Mouse (Mus musculus) megakaryocyte, adult 5-6 weeks (primary cell): Measurements from ENCODE around the gene Commd1. TPM values are rescaled to one million over a fixed set of nuclear protein-coding genes. Genes with fewer than 3 reads are reported as not detected.
A peak's percentile ranks its signal among the peaks of the same experiment; 100 is the strongest.

Experiments
- ATAC-seq: 2 replicates; pipeline ENCODE4 v1.8.0; 2016; ENCODE audit warnings: mild to moderate bottlenecking, inconsistent platforms; ENCODE audit not compliant: poor library complexity, severe bottlenecking
- total RNA-seq, 2 experiments: library from RNA; stranded (forward) in 1 of 2; stranded (reverse) in 1 of 2; fragments of 153-499, 151-499 nt in 1 of 2; fragments of 221-1000, 200-1000 nt in 1 of 2; gene quantifications; 2 replicates each; pipeline versions ENCODE4 v1.2.3 to v1.2.4; 2015 to 2017

Gene Commd1
- total RNA-seq (2015), result 138 TPM in 2 replicates
- total RNA-seq (2017), result 98.5 and 129 TPM in 2 replicates

DNA sequence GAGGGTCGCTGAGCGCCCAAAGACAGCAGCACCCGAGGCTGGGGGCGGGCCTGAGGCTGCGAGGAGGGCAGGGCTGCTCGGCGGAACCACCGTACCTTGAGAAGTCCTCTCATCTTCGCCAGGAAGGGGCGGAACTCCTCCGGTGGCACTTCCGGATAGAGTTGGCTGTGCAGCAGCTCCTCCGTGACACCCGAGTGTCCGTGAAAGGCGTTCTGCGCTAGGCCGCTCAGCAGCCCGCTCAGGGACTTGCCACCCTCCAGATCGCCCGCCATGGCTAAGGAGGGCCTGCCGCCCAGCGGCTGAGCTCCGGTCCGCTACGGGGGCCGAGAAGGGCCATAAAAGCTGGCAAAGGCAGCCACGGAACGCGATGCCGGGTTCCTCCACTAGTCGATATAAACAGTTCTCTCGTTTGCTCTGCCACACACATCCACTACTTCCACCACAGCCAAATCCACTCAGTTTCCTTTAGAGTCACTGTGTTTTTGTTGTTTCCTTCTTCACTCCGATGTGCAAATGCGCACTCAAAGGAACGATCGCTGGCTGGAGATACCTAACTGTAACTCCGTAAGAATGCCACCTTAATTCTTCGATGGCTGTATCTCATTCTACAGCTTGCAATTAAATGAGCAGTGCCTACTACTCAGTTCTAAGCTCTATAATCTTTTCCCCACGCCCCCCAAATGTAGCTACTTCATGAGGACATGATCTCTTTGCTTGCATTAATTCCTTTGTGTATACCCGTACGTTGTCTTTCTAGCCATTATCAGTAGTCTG, at the start of gene Commd1, which contains the start of gene Gm28048:
Gene Commd1, minus strand, starts transcription at position 399 of the 774 bp plus-strand sequence.
Gene Gm28048, minus strand, starts transcription at position 107 of the 774 bp plus-strand sequence.
- peak; percentile 96 for ATAC-seq

DNA sequence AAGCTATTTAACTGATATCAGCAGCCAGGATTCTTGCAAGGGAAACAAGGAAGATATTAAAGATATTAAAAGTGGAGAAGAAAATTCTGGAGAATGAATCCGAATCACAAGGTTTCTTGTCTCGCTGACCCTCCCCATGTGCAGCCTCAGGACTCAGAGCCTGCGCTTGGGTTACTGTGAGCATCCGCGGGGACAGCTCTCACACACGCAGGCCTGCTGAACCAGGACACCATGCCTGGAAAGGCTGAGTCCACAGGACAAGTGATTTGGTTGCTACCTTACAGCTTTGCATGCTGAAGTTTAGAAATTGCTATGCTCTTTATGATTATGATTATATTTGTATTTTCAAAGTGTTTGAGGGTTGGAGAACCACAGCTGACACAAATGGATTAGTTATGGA, 47.2 kb upstream of the Commd1 start:
- ATAC-seq, result no peak

DNA sequence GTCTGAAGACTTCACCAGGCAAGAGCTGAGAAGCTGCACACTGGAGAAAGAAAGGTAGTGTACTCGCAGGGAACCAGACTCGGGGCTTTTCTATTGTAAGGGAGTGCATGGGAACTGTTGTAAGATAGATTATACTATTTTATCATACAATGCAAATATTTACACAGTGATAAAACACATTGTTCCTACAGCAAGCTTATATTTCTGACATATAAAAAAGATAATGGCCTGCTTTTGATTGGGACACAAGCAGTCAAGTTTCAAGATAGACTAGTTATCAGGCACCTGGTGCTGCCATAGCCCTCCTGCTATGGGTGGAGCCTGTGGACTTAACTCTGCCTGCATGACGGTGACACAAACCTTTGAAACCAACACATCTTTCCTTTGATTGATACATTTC, 46.8 kb upstream of the Commd1 start:
- ATAC-seq, result no peak

DNA sequence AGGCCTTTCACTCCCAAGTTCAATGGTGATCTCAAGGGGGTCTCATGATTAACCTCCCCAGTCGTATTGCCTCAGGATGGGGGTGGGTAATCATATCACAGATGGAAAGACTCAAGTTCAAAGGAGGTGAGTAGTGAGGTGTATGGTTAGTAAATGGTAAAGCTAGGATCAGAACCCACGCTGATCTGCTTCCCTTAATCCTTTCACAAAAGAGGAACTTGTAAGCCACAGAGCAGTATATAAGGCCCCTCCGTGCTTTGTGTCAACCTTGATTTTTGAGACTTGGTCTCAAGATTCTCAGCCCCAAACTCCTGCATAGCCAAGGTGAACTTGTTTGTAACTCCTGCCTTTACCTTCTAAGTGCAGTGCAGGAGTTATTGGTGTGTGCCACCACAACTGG, 42.0 kb upstream of the Commd1 start:
- peak; percentile 52 for ATAC-seq

DNA sequence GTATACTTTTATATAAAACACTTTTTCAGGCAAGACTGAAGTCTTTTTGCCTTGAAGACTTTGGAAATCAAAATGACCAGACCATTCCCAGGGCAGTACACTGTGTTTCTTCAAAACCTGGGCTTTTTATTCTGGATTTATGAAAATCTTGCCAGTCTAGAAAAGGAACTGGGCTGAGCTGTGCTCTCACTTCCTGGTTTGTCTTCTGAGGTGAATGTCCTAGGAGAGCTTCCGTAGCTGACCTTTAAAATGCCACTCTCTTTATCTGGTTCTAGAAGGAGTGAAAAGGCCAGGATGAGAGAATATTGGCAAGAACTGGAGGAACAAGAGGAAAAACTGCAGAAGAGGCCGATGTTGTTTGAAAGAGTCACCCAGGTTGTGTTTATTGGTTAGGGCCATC, 41.0 kb upstream of the Commd1 start:
- ATAC-seq, result peak; percentile 54

DNA sequence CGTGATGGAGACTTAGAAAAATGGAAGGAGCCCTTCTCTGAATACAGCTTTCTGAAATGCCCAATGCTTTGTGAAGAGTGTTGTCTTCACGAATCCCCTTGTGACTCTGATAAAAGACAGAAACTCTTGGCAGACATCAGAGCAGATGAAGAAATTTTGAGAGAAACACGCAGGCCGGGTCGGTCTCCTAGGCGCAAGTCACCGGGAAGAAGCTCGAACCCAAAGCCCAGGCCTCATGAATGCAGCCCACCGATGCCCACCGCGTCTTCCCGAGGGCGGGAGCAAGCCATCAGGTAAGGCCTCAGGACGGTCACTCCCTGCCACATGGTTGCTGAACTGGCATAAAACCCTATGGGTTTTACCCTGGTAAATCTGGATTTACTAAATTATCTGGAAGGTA, 38.7 kb upstream of the Commd1 start:
- ATAC-seq, result no peak

DNA sequence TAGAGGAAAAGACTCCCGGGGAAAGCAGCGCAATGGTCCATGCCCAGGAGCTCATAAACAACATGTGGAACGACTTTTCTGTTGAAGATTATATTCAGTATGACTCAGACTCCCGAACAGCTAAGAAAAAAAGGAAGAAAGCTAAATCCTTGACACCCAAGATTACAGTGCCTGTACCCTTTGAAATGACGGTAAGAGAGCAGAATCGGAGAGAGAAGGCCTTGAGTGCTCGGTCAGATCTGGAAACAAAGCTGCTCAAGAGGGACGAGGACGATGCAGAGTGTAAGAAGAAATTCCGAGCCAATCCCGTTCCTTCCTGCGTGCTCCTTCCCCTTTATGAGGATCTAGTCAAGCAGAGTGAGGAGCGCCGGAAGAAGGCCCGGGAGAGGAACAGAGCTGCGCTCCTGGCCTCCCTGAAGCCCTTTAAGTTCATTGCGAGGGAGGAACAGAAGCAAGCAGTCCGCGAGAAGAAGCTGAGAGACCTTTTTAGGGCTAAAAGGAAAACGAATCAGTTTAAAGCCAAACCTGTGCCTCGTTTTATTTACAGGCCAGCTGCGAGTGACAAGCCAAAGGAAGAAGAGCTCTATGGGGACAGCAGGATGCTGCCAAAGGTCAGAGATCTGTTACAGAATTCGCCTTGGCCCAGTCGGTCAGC, 38.1 kb upstream of the Commd1 start:
- ATAC-seq, result no peak

DNA sequence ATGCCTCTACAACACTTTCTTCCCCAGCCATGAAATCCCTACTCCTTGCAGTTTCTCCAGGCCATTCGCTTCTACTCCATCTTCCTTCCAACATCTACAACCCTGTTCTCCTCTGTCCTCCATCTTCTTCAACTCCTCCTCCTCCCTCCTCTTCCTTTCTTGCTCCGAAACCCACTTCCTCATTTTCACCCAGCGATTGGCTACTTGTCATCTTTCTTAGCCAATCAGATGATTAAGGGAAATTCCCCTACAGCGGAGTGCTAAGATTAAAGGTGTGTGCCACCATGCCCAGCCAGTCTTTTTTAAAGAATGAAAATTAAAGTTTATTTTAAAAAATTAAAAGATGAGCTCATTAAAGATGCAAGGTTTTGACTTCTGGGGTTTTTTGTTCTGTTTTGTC, 35.8 kb upstream of the Commd1 start:
- no peak for ATAC-seq

DNA sequence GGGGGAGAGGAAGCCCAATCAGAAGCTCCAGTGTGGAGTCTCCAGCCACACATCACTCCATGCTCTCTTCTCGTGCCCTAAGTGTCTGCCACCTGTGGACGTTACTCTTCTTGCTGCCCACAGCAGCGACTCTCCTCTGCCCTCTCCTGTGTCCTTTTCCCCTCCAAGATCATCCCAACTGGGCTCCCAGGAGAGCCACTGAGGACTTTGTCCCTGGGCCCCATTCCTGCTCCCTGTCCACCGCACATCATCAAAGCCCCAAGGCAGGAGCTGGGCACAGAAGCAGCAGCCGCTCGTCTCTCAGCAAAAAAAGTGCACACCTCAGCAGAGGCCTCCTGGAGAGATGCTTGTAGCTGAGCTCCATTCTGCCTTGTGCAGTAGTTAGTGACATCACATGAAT, 32.8 kb upstream of the Commd1 start:
- no peak for ATAC-seq

DNA sequence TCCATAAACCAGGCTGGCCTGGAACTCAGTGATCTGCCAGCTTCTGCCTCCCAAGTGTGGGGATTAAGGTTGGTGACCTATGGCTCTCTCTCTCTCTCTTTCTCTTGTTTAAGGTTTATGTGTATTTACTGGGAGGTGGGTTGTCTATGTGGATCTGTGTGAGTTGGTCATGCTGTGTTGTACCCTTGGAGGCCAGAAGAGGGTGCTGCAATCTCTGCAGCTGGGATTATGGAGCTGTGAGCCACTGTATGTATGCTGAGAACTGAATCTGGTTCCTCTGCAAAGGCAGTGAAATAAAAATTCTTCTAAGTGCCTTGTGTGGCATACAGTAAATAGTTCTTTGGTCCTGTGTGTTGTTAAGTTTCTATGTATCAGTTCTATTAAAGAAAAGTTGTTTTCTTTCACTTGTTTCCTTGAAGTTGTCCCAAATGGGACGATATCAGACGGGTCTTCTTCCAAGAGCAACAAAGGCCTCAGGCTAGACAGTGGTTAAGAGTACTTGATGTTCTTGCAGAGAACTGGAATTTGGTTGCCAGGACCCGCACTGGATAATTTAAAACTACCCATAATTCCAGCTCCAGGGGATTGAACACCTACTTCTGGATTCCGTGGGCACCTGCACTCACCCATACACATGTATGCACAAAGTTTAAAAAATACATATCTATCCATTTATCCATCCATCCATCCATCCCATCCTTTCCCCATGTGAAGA, 31.6 kb upstream of the Commd1 start:
- peak; percentile 71 for ATAC-seq

DNA sequence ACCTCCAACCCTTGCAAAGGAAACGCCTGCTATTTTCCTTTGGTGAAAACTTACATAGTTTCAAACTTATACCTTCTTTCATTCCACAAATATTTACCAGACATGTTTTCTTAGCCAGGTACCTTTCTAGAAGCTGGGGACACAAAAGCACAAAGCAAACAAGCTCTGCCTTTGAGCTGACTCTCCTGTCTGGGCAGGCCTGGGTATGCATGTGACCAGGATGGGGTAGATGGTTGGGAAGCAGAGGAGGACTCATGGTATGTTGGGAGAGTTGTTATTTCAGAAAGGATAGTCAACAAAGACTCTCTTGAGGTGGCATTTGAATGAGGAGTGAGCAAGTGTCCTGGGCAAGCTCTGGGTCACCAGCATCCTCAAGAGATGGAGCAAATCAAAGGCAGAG, 30.9 kb upstream of the Commd1 start:
- ATAC-seq, result no peak

DNA sequence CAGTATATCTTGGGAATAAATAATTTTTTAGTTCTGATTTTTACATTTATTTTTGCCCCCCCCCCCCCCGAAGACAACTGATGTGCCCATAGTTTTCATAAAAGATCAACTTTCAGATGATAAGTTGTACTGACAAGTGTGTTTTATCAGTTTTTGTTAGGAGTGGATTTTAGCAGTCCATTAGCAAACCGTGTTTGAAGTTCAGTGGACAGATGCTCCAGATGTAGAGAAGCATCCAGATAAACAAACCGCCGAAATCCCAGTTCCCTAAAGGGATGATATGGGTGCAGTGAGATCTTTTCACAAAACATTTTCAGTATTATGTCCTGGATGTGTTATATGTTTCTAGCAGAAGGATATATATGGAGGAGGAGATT, 26.6 kb upstream of the Commd1 start:
- no peak for ATAC-seq

DNA sequence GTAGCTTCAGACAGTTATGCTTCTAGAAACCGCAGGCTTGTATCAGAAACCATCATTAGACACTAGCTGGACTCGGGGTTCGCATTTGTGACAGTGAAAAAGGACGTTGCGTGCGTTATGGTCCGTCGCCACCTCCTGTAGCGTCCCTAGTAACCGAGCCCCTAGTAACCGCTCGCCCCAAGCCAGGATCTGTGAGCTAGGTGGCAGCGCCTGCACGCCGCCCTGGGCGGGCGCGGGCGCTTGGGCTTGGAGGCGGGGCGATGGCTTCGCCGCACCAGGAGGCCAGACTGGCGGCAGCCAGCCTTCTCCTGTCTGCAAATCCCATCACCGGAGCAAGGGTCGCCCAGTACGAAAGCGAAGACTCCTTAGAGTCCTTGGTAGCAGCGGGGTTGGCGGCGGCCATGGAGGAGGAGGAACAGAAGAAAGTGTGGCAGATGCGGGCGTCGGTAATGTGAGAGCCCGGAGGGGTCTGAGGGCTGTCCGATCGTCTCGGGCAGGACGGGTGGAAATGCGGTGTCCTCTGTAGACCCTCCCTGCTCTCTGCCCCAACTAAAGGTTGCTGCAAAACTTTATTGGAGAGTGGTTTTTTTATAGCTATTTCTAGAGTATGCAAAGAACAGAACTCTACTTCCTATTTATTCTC, 26.1 kb upstream of the Commd1 start:
- peak; percentile 84 for ATAC-seq

DNA sequence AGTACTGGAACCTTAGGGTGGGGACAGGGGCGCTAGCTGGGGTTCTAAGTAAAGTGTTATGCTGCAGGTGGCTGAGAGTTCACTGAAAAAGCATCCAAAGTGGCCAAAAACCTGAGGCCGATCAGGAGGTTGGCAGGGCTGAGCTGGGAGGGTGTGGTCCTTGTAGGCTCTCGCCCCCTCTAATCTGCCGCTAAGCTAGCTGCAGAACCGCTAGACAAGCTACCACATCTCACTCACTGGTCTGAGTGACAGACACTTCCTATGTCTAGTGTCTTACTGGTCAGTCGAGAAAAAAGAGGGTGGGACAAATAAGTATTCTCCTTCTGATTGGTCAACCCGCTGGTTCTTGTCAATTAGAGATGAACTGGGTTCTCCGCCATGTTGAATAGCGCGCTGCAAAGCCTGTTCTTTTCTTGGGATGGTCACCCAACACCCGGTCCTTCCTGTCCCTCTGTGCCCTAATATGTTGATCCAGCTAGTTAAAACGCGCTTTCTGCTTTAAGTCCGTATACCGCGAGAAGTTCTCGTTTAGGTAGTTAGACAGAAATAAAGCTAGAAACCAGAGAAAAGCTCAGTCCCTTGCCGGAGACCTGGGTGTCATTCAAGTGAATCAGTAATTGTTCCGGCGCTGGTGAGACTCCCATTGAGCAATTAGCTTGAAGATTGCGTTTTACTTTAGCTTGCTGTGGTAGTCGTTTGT, 25.4 kb upstream of the Commd1 start, which contains the start of gene Fam161a:
Gene Fam161a, plus strand, starts transcription at position 51 of the 700 bp plus-strand sequence.
- ATAC-seq, result peak; percentile 95

DNA sequence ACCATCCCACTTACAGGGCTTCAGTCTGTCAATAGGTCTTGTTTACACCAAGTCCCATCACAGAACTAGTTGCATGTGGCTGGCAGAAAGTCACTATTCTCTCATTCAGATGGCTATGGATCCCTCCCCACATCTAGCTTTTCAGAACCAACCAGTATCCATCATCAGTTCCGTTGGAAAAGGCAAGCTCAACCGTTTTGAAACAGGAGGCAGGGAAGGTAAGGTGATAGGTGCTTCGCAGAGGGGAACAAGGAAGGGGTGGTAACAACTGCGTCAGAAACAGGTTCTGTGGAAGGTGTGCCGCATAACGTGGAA, 24.9 kb upstream of the Commd1 start:
- no peak; the same call in 1 of the 2 replicates for ATAC-seq

DNA sequence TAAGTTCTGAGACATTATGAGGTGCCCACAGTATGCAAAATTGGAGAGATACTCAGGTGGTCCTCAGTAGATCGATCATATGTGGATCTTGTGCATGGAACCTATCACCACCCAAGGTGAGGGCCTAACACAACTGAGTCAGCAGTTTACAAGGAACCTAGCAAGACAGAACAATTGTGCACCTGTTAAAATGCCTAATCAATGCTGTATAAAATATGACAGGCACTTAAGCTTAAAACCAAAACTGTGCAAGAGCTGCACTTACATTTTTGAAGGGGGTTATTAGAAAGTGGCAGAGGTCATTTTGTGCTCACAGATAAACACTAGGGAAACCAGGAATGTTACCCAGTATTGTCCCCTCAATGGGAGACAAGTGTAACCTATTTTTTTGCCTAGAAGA, 23.1 kb upstream of the Commd1 start:
- no peak for ATAC-seq

DNA sequence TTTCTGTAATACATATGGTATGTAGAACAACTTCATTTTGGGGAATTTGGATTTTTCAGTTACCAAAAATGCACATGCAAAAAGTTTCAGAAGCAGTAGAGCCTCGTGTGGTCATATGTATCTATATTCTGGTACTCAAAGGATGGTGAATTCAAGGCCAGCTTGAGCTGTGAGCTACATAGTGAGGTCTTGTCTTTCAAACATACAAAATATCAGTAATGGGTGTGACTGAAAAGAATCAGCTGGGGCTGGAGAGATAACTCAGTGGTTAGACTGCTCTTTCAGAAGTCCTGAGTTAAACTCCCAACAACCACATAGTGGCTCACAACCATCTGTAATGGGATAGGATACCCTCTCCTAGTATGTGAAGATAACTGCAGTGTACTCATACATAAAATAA, 16.1 kb upstream of the Commd1 start:
- no peak for ATAC-seq

DNA sequence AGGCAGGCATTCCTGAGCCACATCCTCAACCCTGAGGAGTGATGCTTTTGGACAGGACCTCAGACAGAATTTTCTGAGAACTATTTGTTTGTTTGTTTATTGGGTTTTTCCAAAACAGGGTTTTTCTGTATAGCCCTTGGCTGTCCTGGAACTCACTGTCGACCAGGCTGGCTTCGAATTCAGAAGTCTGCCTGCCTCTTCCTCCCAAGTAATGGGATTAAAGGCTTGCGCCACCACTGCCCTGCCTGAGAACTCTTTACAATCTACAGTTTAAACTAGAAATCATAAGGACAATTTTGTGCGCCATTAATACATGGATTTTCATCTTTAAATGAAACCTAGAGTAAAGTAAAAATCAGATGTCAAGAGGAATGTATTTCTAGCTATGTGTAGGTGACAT, 13.3 kb upstream of the Commd1 start:
- ATAC-seq, result no peak

DNA sequence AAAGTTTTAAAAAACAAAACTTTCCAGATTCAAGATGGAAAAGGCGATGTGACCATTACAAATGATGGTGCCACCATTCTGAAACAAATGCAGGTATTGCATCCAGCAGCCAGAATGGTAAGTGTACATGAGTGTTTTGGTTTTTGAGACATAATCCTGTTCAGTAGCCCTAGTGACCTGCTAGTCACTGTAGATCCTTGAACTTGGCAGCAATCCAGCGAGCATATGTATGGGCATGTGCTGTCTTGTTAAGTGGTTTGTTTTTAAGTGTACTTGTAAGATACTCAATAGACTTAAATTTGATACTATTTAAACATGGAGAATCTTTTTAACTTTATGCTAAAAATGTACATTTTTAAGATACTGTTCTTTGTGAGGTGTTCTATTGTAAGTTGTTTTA, 12.1 kb upstream of the Commd1 start:
- no peak for ATAC-seq

DNA sequence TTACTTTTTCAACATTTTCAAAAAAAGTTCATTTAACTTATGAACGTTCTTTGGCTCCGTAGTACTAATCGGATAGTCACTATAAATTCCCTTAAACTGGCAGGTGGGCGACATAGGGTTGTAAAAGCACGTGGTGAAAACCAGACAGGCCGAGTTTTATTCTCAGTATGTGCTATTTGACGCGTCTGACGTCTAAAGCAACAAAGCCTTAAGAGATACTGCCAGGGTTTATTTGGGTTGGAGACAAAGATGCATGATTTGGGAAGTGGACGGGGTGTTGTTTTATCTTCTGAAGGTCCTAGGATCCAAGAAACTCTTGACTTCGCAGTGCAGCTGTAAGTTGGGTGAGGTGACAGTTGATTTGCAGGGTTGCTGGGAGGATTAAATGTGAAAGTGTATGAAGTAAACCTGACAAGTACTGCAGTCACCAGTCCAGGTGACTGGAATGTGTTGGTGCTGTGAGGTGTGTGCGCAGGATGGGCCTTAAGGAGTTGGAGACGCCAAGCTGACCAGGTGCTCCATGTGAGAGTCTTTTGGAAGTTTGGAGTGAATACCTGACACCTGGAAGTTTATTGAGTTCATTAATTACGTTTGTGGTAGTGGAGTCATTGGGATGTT, 9.1 kb upstream of the Commd1 start:
- no peak for ATAC-seq
